Mouse (Mus musculus): ENCODE data around the gene Npas1.

Npas1 gene

DNA sequence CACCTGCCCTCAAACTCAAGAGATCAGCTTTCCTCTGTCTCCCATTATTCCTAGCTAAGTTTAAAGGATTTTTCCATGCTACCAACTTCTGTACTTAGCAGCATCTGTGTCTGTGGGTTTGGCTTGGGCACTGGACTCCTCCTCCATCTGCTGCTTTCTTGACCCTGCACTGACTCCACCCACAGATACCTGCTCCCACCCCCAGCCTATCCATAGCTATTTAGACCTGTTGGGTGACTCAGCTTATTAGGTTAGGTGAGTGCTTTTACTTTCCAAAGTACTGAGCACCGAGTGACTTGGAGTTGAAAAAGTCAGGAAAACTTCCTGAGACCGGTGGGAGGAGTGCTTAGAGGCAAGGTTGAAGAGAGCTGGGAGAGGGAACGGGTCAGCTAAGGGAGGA is 62.1 kb downstream of the Npas1 start:
- no peak for DNase-seq

DNA sequence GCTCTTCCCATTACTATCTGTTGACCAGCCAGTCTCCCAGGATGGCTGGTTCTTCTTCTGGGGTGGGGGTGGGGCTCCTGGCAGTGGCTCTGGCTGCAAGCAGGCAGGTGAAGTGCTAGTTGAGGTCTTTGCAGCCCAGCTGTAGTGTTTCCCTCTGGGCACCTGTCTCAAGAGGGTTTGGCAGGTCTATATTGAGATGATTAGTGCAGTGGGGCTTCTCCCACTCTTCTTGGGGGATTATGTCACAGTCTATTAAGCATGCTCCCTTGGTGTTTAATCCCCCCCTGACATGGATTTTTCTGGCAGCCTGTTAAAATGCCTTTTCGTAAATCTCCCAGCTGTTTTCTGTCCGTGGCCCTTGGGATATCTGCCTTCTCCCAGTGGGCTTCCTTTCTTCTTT is 64.6 kb downstream of the Npas1 start:
- DNase-seq, result peak; percentile 88

DNA sequence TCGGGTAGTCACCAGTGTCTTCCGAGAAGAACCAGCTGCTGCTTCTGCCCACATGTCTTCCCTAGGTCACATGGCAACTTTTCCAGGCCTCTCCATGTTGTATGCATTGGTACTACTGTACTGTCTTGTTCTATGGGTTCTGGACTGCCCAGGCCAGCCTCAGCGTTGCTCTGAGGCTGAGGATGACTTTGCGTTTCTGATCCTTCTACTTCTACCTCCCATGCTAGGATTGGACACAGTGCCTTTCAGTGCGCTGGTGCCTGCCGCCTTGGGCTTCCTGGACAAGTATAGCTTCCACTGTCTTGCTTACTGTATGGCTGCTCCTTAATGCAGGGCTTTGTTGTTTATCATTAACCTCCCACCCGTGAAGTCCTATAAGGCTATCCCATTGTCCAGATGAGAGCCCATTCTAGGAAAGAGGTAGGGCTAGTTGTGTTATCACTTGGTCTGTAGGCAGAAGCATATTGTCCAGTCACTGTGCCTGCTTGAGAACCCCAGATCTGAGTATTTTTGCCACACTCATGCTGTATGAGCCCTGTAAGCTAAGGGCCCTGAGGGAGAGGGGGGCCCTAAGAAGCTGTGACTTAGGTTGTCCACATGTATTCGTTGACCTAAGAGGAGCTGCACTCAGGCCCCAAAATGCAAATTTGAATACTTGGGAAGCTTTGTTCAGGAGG is 65.2 kb downstream of the Npas1 start:
- no peak for DNase-seq

DNA sequence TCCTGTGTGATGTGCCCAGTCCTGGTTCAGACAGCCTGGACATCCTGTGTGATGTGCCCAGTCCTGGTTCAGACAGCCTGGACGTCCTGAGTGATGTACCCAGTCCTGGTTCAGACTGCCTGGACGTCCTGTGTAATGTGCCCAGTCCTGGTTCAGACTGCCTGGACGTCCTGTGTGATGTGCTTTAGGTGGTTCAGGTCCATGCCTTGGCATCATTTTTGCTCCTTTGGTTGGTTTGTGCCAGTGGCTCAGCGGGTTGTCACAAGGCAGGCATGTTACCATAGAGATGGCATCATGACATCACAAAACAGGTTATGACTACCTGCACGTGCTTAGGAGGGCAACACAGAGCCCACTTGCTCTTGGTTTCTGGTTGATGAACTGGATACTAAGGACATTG is 66.4 kb downstream of the Npas1 start:
- no peak for DNase-seq

DNA sequence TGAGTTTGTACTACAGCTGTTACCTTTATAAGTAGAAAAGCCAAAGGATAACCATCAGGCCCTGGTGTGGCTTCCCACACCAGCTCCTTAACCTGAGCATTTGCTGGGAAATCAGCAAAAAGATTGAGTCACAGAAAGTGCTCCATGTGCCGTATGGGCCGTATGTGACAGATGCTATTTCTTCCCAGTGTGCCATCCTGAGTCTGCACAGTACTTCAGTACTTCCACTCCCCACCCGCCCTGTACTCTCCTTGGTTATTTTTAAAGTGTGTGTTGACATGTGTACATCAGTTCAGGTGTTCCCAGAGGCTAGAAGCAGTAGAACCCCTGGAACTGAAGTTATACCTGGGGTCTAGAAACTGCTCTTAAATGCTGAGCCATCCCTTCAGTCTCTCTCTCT is 70.5 kb downstream of the Npas1 start:
- DNase-seq, result no peak

Data from retina, postnatal 1 day (tissue).